Mouse (Mus musculus) hindbrain, embryonic 16.5 days (tissue): ENCODE data around the gene Kif1bp. TPM values are rescaled to one million over a fixed set of nuclear protein-coding genes. Genes with fewer than 3 reads are reported as not detected.

Experiments
- ATAC-seq: fragments of 200-750 bp; cut with Nextera tagmentation; 2 replicates; pipeline ENCODE4 v1.8.0; 2017; ENCODE audit warnings: moderate TSS enrichment, moderate library complexity
- H3K27ac ChIP-seq: fragments of 300-500 bp; sonication (generic); 2 replicates; pipeline ENCODE4 v1.5.1; 2014; ENCODE audit warnings: low read depth, mild to moderate bottlenecking, control low read depth, low read length, moderate library complexity
- H3K27me3 ChIP-seq: fragments of 300-500 bp; sonication (generic); replicated peaks from 2 replicates; pipeline ENCODE4 v1.6.1; 2014; ENCODE audit warnings: low read length; ENCODE audit not compliant: control insufficient read depth, insufficient read depth
- H3K36me3 ChIP-seq: fragments of 300-500 bp; sonication (generic); 2 replicates; pipeline ENCODE4 v1.6.1; 2014; ENCODE audit warnings: mild to moderate bottlenecking, low read length, moderate library complexity, mixed read lengths; ENCODE audit not compliant: control insufficient read depth, insufficient read depth
- H3K4me1 ChIP-seq: fragments of 300-500 bp; sonication (generic); 2 replicates; pipeline ENCODE4 v1.6.1; 2014; ENCODE audit warnings: low read depth, low read length; ENCODE audit not compliant: control insufficient read depth, insufficient read depth
- H3K4me2 ChIP-seq: fragments of 300-500 bp; sonication (generic); 2 replicates; pipeline ENCODE4 v1.6.1; 2014; ENCODE audit warnings: mild to moderate bottlenecking, low read length, control low read depth, moderate library complexity
- H3K4me3 ChIP-seq: fragments of 300-500 bp; sonication (generic); 2 replicates; pipeline ENCODE4 v1.5.1; 2014; ENCODE audit warnings: mild to moderate bottlenecking, low read length, control low read depth, moderate library complexity
- H3K9ac ChIP-seq: fragments of 300-500 bp; sonication (generic); 2 replicates; pipeline ENCODE4 v1.6.1; 2014; ENCODE audit warnings: low read depth, mild to moderate bottlenecking, control low read depth, low read length, moderate library complexity
- H3K9me3 ChIP-seq: fragments of 300-500 bp; sonication (generic); 2 replicates; pipeline ENCODE4 v1.6.1; 2014; ENCODE audit warnings: mild to moderate bottlenecking, low read length, moderate library complexity; ENCODE audit not compliant: control insufficient read depth
- WGBS: fragments of 180-500 bp; shearing (Covaris S2); extraction: QIAGEN DNeasy Blood & Tissue Kit; methylation state at CpG from one replicate; pipeline ENCODE4 v1.1.7; 2014; 5-methylcytosine and 5-hydroxymethylcytosine counted together
- polyA plus RNA-seq: library from polyadenylated mRNA; unstranded; fragments of >200 nt; fragmentation: Nextera tagmentation; extraction: Ambion mirVana; gene quantifications from 2 replicates; pipeline ENCODE4 v1.2.1, GENCODE M21; 2015

Kif1bp gene
- polyA plus RNA-seq, 1 experiment from 2014 or later: 73.2 TPM

- 94% methylated on average over 7 of the region's 7 CpGs for WGBS
- H3K9ac ChIP-seq: no peak overlapping the region
- ATAC-seq: no peak
- H3K4me1 ChIP-seq: no peaks in the 10 kb centered on the region
- no peaks in the 10 kb centered on the region for H3K9me3 ChIP-seq
- H3K4me3 ChIP-seq: no peak overlapping the region
- H3K27ac ChIP-seq: no peak overlapping the region
- H3K27me3 ChIP-seq: no peaks in the 10 kb centered on the region
- no peak overlapping the region for H3K4me2 ChIP-seq
- H3K36me3 ChIP-seq: peaks cover 40% of the 10 kb centered on the region
Observed at GRCm38 (mm10) chr10:62570126-62570871, 8.0 kb downstream of the Kif1bp start.

- H3K9ac ChIP-seq: no peak overlapping the region
- no peak overlapping the region for H3K4me3 ChIP-seq
- WGBS: 91% methylated on average over 4 of the region's 4 CpGs
- no peak overlapping the region for H3K4me2 ChIP-seq
- H3K27ac ChIP-seq: no peak overlapping the region
- ATAC-seq: no peak
- no peaks in the 10 kb centered on the region for H3K4me1 ChIP-seq
- H3K27me3 ChIP-seq: no peaks in the 10 kb centered on the region
- H3K36me3 ChIP-seq: peaks cover 36% of the 10 kb centered on the region
- H3K9me3 ChIP-seq: no peaks in the 10 kb centered on the region
Observed at GRCm38 (mm10) chr10:62568861-62569260, 9.4 kb downstream of the Kif1bp start.

- no peaks in the 10 kb centered on the region for H3K27me3 ChIP-seq
- H3K36me3 ChIP-seq: peaks cover 27% of the 10 kb centered on the region
- H3K4me1 ChIP-seq: no peaks in the 10 kb centered on the region
- ATAC-seq: no peak
- no peak overlapping the region for H3K4me3 ChIP-seq
- no peak overlapping the region for H3K4me2 ChIP-seq
- H3K9me3 ChIP-seq: no peaks in the 10 kb centered on the region
- WGBS: 87% methylated on average over 1 of the region's 1 CpGs
- H3K27ac ChIP-seq: no peak overlapping the region
- no peak overlapping the region for H3K9ac ChIP-seq
Observed at GRCm38 (mm10) chr10:62557736-62558135, 20.5 kb downstream of the Kif1bp start.

- Histone ChIP-seq H3K27me3 (no peaks in the 10 kb centered on the region), H3K36me3 (peaks cover 20% of the 10 kb centered on the region), H3K9ac (no peak overlapping the region), H3K4me1 (no peaks in the 10 kb centered on the region), H3K9me3 (no peaks in the 10 kb centered on the region), H3K4me3 (no peak overlapping the region), H3K4me2 (no peak overlapping the region), H3K27ac (no peak overlapping the region)
- 87% methylated on average over 6 of the region's 6 CpGs for WGBS
- no peak for ATAC-seq
Observed at GRCm38 (mm10) chr10:62556558-62556901, 21.7 kb downstream of the Kif1bp start.

GRCm38 (mm10) chr10:62555705-62556557, 22.3 kb downstream of the Kif1bp start:
- no peaks in the 10 kb centered on the region for H3K9me3 ChIP-seq
- H3K36me3 ChIP-seq: peaks cover 20% of the 10 kb centered on the region
- WGBS: 77% methylated on average over 11 of the region's 11 CpGs
- H3K4me1 ChIP-seq: no peaks in the 10 kb centered on the region
- ATAC-seq: no peak
- H3K27me3 ChIP-seq: no peaks in the 10 kb centered on the region
- no peak overlapping the region for H3K27ac ChIP-seq
- H3K9ac ChIP-seq: no peak overlapping the region
- H3K4me2 ChIP-seq: no peak overlapping the region
- H3K4me3 ChIP-seq: no peak overlapping the region

- no peak overlapping the region for H3K4me3 ChIP-seq
- no peak overlapping the region for H3K9ac ChIP-seq
- no peak overlapping the region for H3K4me2 ChIP-seq
- no peaks in the 10 kb centered on the region for H3K27me3 ChIP-seq
- no peaks in the 10 kb centered on the region for H3K9me3 ChIP-seq
- H3K36me3 ChIP-seq: peaks cover 5% of the 10 kb centered on the region
- no peak for ATAC-seq
- 83% methylated on average over 12 of the region's 12 CpGs for WGBS
- H3K4me1 ChIP-seq: no peaks in the 10 kb centered on the region
- H3K27ac ChIP-seq: no peak overlapping the region
Observed at GRCm38 (mm10) chr10:62553611-62554091, 24.6 kb downstream of the Kif1bp start.

GRCm38 (mm10) chr10:62550787-62551300, 27.4 kb downstream of the Kif1bp start:
- 74% methylated on average over 7 of the region's 7 CpGs for WGBS
- H3K9ac ChIP-seq: no peak overlapping the region
- H3K9me3 ChIP-seq: no peaks in the 10 kb centered on the region
- H3K27ac ChIP-seq: no peak overlapping the region
- no peaks in the 10 kb centered on the region for H3K27me3 ChIP-seq
- ATAC-seq: no peak
- H3K4me3 ChIP-seq: no peak overlapping the region
- no peaks in the 10 kb centered on the region for H3K4me1 ChIP-seq
- H3K36me3 ChIP-seq: 0 out of 2 replicates have a peak, but pooled peaks cover 3% of the 10 kb centered on the region
- H3K4me2 ChIP-seq: no peak overlapping the region

- Histone ChIP-seq H3K4me2 (no peak overlapping the region), H3K4me1 (no peaks in the 10 kb centered on the region), H3K4me3 (no peak overlapping the region), H3K27me3 (no peaks in the 10 kb centered on the region), H3K27ac (no peak overlapping the region), H3K9me3 (no peaks in the 10 kb centered on the region), H3K9ac (no peak overlapping the region), H3K36me3 (0 out of 2 replicates have a peak, but pooled peaks cover 3% of the 10 kb centered on the region)
- peak; percentile 42; the same call in 1 of the 2 replicates for ATAC-seq
- 30% methylated on average over 16 of the region's 16 CpGs for WGBS
Observed at GRCm38 (mm10) chr10:62549523-62550166, 28.6 kb downstream of the Kif1bp start.

- H3K9me3 ChIP-seq: no peaks in the 10 kb centered on the region
- WGBS: 84% methylated on average over 10 of the region's 10 CpGs
- ATAC-seq: no peak
- no peak overlapping the region for H3K4me2 ChIP-seq
- no peaks in the 10 kb centered on the region for H3K36me3 ChIP-seq
- H3K27ac ChIP-seq: no peak overlapping the region
- H3K9ac ChIP-seq: no peak overlapping the region
- H3K4me1 ChIP-seq: no peaks in the 10 kb centered on the region
- H3K27me3 ChIP-seq: no peaks in the 10 kb centered on the region
- H3K4me3 ChIP-seq: no peak overlapping the region
Observed at GRCm38 (mm10) chr10:62546441-62546840, 31.8 kb downstream of the Kif1bp start.
